In genomic region chr10:116463753-116464345, GRCm38 (mm10) we compare ENCODE assay signal across 15 mouse cellular contexts. TPM values are rescaled to one million over a fixed set of nuclear protein-coding genes. Genes with fewer than 3 reads are reported as not detected.
DNase-seq lines count a peak whose midpoint lies in the region; ATAC-seq and TF ChIP-seq lines count a peak whose summit lies in the region.
"Had no signal": no experiment of that assay in that cellular context is flagged by ENCODE, and none has a peak within 500 bp of the region (broad histone marks: within the 10 kb centered on the region; RNA-seq: fewer than 3 reads in every experiment).

No protein-coding gene starts in this region.

- no peaks in the 10 kb centered on the region for H3K9me3 ChIP-seq in liver, postnatal 0 days (ENCODE audit: low read length)
- H3K9me3 ChIP-seq in liver, embryonic 12.5 days (replicated peaks) = no peaks in the 10 kb centered on the region
- no peaks in the 10 kb centered on the region for H3K9me3 ChIP-seq in ES-E14 (ENCODE audit: control insufficient read depth, insufficient read depth, low read depth, low read length)
- no peaks in the 10 kb centered on the region for H3K9me3 ChIP-seq in limb, embryonic 10.5 days (replicated peaks)
- H3K9me3 ChIP-seq: forebrain, embryonic 12.5 days; lung, embryonic 15.5 days had no signal

- no peak for ATAC-seq in liver, postnatal 0 days
- no peak for ATAC-seq in liver, embryonic 12.5 days

- H3K27ac ChIP-seq in liver, postnatal 0 days (ENCODE audit: low read depth) = no peak overlapping the region
- H3K27ac ChIP-seq in liver, embryonic 12.5 days = no peak overlapping the region
- no peak overlapping the region for H3K27ac ChIP-seq in ES-E14 (ENCODE audit: insufficient read depth, low read depth, low read length, poor library complexity, severe bottlenecking)
- H3K27ac ChIP-seq in limb, embryonic 10.5 days = no peak overlapping the region
- H3K27ac ChIP-seq: forebrain, embryonic 12.5 days; hindbrain, embryonic 10.5 days; lung, embryonic 15.5 days had no signal

- TF ChIP-seq CTCF in liver, postnatal 0 days (IDR thresholded peaks at IDR 0.05; ENCODE audit: low read depth) = peak; percentile 33

- H3K4me3 ChIP-seq in liver, postnatal 0 days (ENCODE audit: low read depth, low read length) = no peak overlapping the region
- no peak overlapping the region for H3K4me3 ChIP-seq in liver, embryonic 12.5 days
- H3K4me3 ChIP-seq in ES-E14 (ENCODE audit: insufficient read depth in 1 of 2, low read depth in 1 of 2, low read length in 2 of 2, poor library complexity in 1 of 2, severe bottlenecking in 1 of 2) = no peak overlapping the region
- no peak overlapping the region for H3K4me3 ChIP-seq in limb, embryonic 10.5 days
- H3K4me3 ChIP-seq: forebrain, embryonic 12.5 days; heart, embryonic 12.5 days; hindbrain, embryonic 10.5 days; lung, embryonic 15.5 days had no signal

- no peaks in the 10 kb centered on the region for H3K27me3 ChIP-seq in liver, postnatal 0 days (ENCODE audit: insufficient read depth, low read length)
- no peaks in the 10 kb centered on the region for H3K27me3 ChIP-seq in liver, embryonic 12.5 days (replicated peaks)
- no peaks in the 10 kb centered on the region for H3K27me3 ChIP-seq in limb, embryonic 10.5 days (ENCODE audit: low read depth, poor library complexity, severe bottlenecking)
- H3K27me3 ChIP-seq: forebrain, embryonic 12.5 days; heart, embryonic 12.5 days; lung, embryonic 15.5 days had no signal

- no peak overlapping the region for H3K4me2 ChIP-seq in liver, postnatal 0 days (ENCODE audit: low read depth, low read length)
- no peak overlapping the region for H3K4me2 ChIP-seq in liver, embryonic 12.5 days
- H3K4me2 ChIP-seq: forebrain, embryonic 12.5 days; heart, embryonic 12.5 days; lung, embryonic 15.5 days had no signal

- no peaks in the 10 kb centered on the region for H3K36me3 ChIP-seq in liver, postnatal 0 days (replicated peaks; ENCODE audit: insufficient read depth, low read length)
- no peaks in the 10 kb centered on the region for H3K36me3 ChIP-seq in liver, embryonic 12.5 days
- H3K36me3 ChIP-seq in ES-E14 (ENCODE audit: control insufficient read depth, insufficient read depth, low read length, poor library complexity, severe bottlenecking) = no peaks in the 10 kb centered on the region
- peaks cover 7% of the 10 kb centered on the region; the same call in 1 of the 2 replicates for H3K36me3 ChIP-seq in limb, embryonic 10.5 days
- H3K36me3 ChIP-seq: forebrain, embryonic 12.5 days; lung, embryonic 15.5 days had no signal

- no peak overlapping the region for H3K9ac ChIP-seq in liver, postnatal 0 days (replicated peaks)
- no peak overlapping the region for H3K9ac ChIP-seq in liver, embryonic 12.5 days
- no peak overlapping the region for H3K9ac ChIP-seq in ES-E14 (ENCODE audit: insufficient read depth, low read depth, low read length, poor library complexity, severe bottlenecking)
- H3K9ac ChIP-seq: forebrain, embryonic 12.5 days; heart, embryonic 12.5 days; lung, embryonic 15.5 days had no signal

- in situ Hi-C loops in ES-E14 (cut with MboI; ENCODE audit: low sequenced_read_pairs in 2 of 2, unreplicated experiment in 2 of 2) = no loop called here

- 82% methylated on average over 12 of the region's 12 CpGs for WGBS in liver, postnatal 0 days (ENCODE audit: insufficient replicate concordance)
- 83% methylated on average over 12 of the region's 12 CpGs for WGBS in liver, embryonic 12.5 days (ENCODE audit: insufficient replicate concordance)
- 92% methylated on average over 12 of the region's 12 CpGs for WGBS in limb, embryonic 10.5 days

- TF ChIP-seq EP300 in liver, postnatal 0 days (IDR thresholded peaks at IDR 0.05; ENCODE audit: low read depth) = no peak

- DNase-seq in liver, postnatal 0 days = no peak
- peak; percentile 68 for DNase-seq in CD4-positive, CD25-positive, alpha-beta regulatory T cell, adult 2 months (ENCODE audit: low read depth, low spot score)
- DNase-seq in ES-E14 (ENCODE audit: low read depth, low spot score) = no peak
- DNase-seq in limb, embryonic 10.5 days (ENCODE audit: low spot score) = peak; percentile 22
- DNase-seq in urinary bladder, postnatal 36 days (ENCODE audit: low spot score in 2 of 2) = no peak
- no peak for DNase-seq in frontal cortex, postnatal 14 days (ENCODE audit: low spot score in 2 of 2)
- DNase-seq in left cerebral cortex, adult 18-20 months (ENCODE audit: low spot score in 2 of 2) = no peak
- DNase-seq: adrenal gland, postnatal 10 days; cerebellum, postnatal 36 days; kidney, adult 18-20 months had no signal

- H3K4me1 ChIP-seq in liver, postnatal 0 days (ENCODE audit: insufficient read depth) = no peaks in the 10 kb centered on the region
- H3K4me1 ChIP-seq in liver, embryonic 12.5 days = peaks cover 4% of the 10 kb centered on the region; the same call in 1 of the 2 replicates
- H3K4me1 ChIP-seq in ES-E14 (ENCODE audit: control insufficient read depth in 2 of 2, insufficient read depth in 2 of 2, low read length in 2 of 2, poor library complexity in 1 of 2) = peaks cover 3 to 4% of the 10 kb centered on the region in 2 experiments; a peak in 1 of 4 replicates
- H3K4me1 ChIP-seq in limb, embryonic 10.5 days = no peaks in the 10 kb centered on the region; the same call in 1 of the 2 replicates
- H3K4me1 ChIP-seq: forebrain, embryonic 12.5 days; heart, embryonic 12.5 days; hindbrain, embryonic 10.5 days; lung, embryonic 15.5 days had no signal

TF ChIP-seq in ES-E14, 5 proteins besides CTCF, POLR2A, EP300 and RAD21:
- TF ChIP-seq HCFC1 (IDR thresholded peaks at IDR 0.05; ENCODE audit: borderline replicate concordance, insufficient read depth, low read length) (no peak), CHD2 (IDR thresholded peaks at IDR 0.05; ENCODE audit: low read depth, low read length) (no peak), ZNF384 (IDR thresholded peaks at IDR 0.05; ENCODE audit: low read depth, low read length) (0 out of 2 replicates have a peak, but pooled peaks have one; percentile 18)

RNA-seq across cellular contexts. Expression of gene Kcnmb4, which starts 9.8 kb away (rescaled TPM):
- polyA plus RNA-seq in liver, postnatal 0 days (2015; fragmentation: Nextera tagmentation; extraction: Ambion mirVana) = 0.14 TPM in 1 of 2 replicates, not detected in the other
- 0.67 and 0.81 TPM in 2 replicates for polyA plus RNA-seq in liver, embryonic 12.5 days (2016; fragmentation: Nextera tagmentation; extraction: Ambion mirVana)
- total RNA-seq in ES-E14 (2012; rRNA removed) = 1.8 and 2.4 TPM in 2 replicates
- polyA plus RNA-seq in limb, embryonic 10.5 days (2016; fragmentation: Nextera tagmentation; extraction: Ambion mirVana) = 8.5 and 13.4 TPM in 2 replicates
- total RNA-seq in left cerebral cortex, adult 18-20 months (2021) = 10 to 100 TPM; 86.4 to 96.8 TPM

Comparison
In these comparisons a context has a peak if more than half of its experiments do, and no peak if none do; other contexts are left out.
1. DNase-seq: peak in CD4-positive, CD25-positive, alpha-beta regulatory T cell, adult 2 months (single experiment) and limb, embryonic 10.5 days (single experiment); none in liver, postnatal 0 days (single experiment), ES-E14 (single experiment), urinary bladder, postnatal 36 days (0 of 2), frontal cortex, postnatal 14 days (0 of 2) and left cerebral cortex, adult 18-20 months (0 of 2).